Mouse (Mus musculus) Patski (cell line): ENCODE measurements at regions not wholly inside any gene's neighbourhood (a gene's known extent, or its start where the extent isn't known, plus 50 kb on each side); places are given as distances from the start of the nearest gene placed in this dataset.

Experiments
- ATAC-seq: fragments of 100-300 bp; one replicate; pipeline ENCODE4 v1.8.0; 2021
- CTCF ChIA-PET: fragments of 350-600 bp; sonication (Branson Sonifier 250); formaldehyde crosslinking; loops from one replicate; lab custom pipeline; 2022; ENCODE audit warnings: inconsistent platforms; lab: Charles Lee
- POLR2A ChIA-PET: fragments of 350-600 bp; sonication (Branson Sonifier 250); formaldehyde crosslinking; loops from one replicate; lab custom pipeline; 2022; ENCODE audit warnings: antibody characterized with exemption, inconsistent platforms; lab: Charles Lee
- DNase-seq: peaks from one replicate; pipeline ENCODE4 v3.0.0-alpha.2; 2011; ENCODE audit warnings: low read depth, low spot score
- H3K27me3 ChIP-seq: fragments of 371-371 bp; one replicate; pipeline ENCODE4 v1.5.1; 2021
- CTCF ChIP-seq: fragments of 100-300 bp; IDR thresholded peaks from one replicate; pipeline ENCODE4 v1.5.1; 2021
- in situ Hi-C: fragments of 300-500 bp; cut with MboI; formaldehyde crosslinking; loops from 3 replicates; pipeline ENCODE4 v1.11.1; 2018; ENCODE audit warnings: low pct_unique_long_range_greater_than_20kb, mixed read lengths

- ATAC-seq, result no peak
- DNase-seq, result no peak
- in situ Hi-C loops, result loop anchor here (10.0 kb wide), 2 partner anchors 213 to 303 kb away; no protein-coding TSS in a partner anchor
- POLR2A ChIA-PET, result no interaction called here
- no peak for TF ChIP-seq CTCF
- H3K27me3 ChIP-seq, result peaks cover 12% of the 10 kb centered on the region
- CTCF ChIA-PET, result interaction anchor here (0.9 kb wide), 1 partner anchor 211 kb away, joined by 3 read pairs; no protein-coding TSS in a partner anchor
These were observed 143.8 kb upstream of the Tmem164 start for GRCm38 (mm10) chrX:142537259-142537963.

DNA sequence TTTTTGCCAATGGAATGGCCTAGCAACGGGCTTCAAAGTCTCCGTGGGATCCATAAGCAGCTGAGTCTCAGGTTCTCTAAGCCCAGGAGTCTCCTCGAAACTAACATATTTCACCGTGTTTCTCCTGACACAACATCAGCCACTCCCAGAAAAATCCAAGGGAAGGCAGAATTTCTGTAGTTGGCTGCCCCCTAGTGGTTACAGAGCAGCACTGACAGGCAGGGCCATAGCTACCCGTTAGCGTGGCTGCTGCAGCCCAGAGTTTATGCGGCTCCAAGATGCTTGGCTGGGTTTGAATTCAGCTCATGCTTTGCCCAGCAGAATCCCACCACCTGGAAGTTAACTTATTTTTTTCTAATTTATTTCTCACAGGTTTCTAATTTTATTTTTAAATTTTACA, 140.9 kb upstream of the Tmem164 start:
- in situ Hi-C loops, result no loop called here
- DNase-seq (no peak), ATAC-seq (peak; percentile 73)
- peaks cover 8% of the 10 kb centered on the region for H3K27me3 ChIP-seq
- CTCF ChIA-PET, result interaction anchor here (0.7 to 2.6 kb wide), 8 partner anchors 11 to 269 kb away, joined by 3 to 8 read pairs (median 4); no protein-coding TSS in a partner anchor
- peak; percentile 92 for TF ChIP-seq CTCF
- POLR2A ChIA-PET, result no interaction called here

GRCm38 (mm10) chrX:142552196-142552595, 129.0 kb upstream of the Tmem164 start:
- no peak for TF ChIP-seq CTCF
- ATAC-seq, result no peak
- peaks cover under 1% of the 10 kb centered on the region for H3K27me3 ChIP-seq
- ChIA-PET POLR2A (interaction anchor here (0.6 kb wide), 1 partner anchor 373 kb away, joined by 3 read pairs; no protein-coding TSS in a partner anchor), CTCF (interaction anchor here (1.5 kb wide), 1 partner anchor 12 kb away, joined by 7 read pairs; no protein-coding TSS in a partner anchor)
- no peak for DNase-seq
- in situ Hi-C loops, result loop anchor here (5.0 to 10.0 kb wide), 2 partner anchors 255 to 327 kb away; partner anchors contain the start of gene Nxt2

DNA sequence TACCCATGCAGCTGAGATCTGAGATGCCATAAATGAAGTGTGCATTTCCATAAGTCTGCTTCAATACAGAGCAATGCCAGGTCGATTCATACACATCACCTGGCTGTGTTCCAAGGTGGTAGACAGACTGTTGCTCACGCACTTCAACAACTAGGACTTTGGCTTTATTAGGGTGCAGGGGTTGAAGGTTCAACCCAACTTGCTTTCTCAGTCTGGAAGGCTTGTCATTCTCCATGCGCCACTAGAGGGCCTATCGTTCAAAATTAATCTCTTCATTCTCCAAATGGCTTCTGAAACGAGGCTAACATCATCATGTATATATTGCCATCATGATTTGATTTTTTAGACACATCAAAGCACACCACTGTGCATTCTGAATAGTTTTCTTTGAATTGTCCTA, 127.0 kb upstream of the Tmem164 start:
- POLR2A ChIA-PET, result no interaction called here
- no peaks in the 10 kb centered on the region for H3K27me3 ChIP-seq
- ATAC-seq (no peak), DNase-seq (no peak)
- in situ Hi-C loops, result loop anchor here (5.0 to 10.0 kb wide), 2 partner anchors 253 to 329 kb away; partner anchors contain the start of gene Nxt2
- CTCF ChIA-PET, result interaction anchor here (0.7 to 1.1 kb wide), 2 partner anchors 22 to 253 kb away, joined by 3 to 4 read pairs; no protein-coding TSS in a partner anchor
- peak; percentile 48 for TF ChIP-seq CTCF

GRCm38 (mm10) chrX:142557496-142557895, 123.7 kb upstream of the Tmem164 start:
- ChIA-PET POLR2A (no interaction called here), CTCF (no interaction called here)
- ATAC-seq (no peak), DNase-seq (no peak)
- no peaks in the 10 kb centered on the region for H3K27me3 ChIP-seq
- TF ChIP-seq CTCF, result no peak
- in situ Hi-C loops, result loop anchor here (5.0 to 10.0 kb wide), 2 partner anchors 333 to 495 kb away; partner anchors contain the start of gene Nxt2

DNA sequence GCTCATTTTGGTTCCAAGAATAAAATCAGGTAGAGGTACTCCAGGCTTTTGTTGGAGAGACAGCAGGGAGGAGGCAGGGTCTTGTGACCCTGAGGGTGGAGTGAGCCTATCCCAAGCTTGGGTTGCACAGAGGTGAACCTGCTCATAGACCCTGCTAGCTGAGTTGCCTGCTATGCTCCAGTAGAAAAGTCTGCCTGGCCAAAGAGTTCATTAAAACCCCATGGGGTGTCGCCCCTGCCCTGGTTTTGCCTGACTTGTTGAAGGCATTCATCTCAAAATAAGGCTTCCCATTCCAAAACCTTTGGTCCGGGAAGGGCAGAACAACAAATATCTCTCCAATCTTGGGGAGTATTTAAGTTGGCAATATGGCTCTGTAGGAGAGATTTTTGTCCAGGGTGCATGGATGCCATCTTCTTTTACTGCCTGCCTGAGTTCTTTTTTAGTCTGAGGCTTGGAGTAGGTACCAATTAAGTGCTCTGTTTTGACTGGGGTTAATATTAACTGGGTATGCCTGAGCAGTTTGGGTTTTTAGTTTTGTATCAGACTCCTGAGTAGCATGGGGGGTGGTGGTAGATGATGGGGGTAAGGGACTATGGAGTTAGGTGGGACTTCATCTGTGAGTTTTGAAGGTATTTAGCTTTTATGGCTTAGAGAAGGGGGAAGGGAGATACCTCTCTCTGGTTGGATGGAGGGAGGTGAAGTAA, 120.8 kb upstream of the Tmem164 start:
- POLR2A ChIA-PET, result no interaction called here
- CTCF ChIA-PET, result interaction anchor here (1.8 kb wide), 1 partner anchor 252 kb away, joined by 5 read pairs; no protein-coding TSS in a partner anchor
- ATAC-seq (peak; percentile 39), DNase-seq (no peak)
- H3K27me3 ChIP-seq, result no peaks in the 10 kb centered on the region
- in situ Hi-C loops, result no loop called here
- TF ChIP-seq CTCF, result peak; percentile 35

- H3K27me3 ChIP-seq, result peaks cover 4% of the 10 kb centered on the region
These were observed 119.4 kb upstream of the Tmem164 start for GRCm38 (mm10) chrX:142561788-142562187.

DNA sequence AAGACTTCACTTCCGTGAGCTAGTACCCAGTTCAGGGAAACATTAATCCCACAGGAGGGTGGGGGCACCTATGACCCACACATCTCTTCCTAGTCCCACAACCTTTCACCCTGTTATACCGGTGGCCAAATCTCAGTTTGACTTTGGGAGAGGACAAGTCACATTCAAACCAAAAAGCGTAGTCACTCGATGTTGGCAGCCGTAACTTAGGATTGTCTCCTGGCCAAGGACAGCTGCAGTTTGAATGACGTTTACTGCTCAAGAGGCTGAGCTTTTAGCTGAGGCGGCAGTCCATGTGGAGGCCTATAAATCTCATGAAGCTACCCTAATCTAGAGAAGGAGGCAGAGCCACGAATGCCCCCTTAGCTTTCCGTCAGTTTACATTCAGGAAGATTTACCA, 117.0 kb upstream of the Tmem164 start:
- POLR2A ChIA-PET, result interaction anchor here (1.0 kb wide), 1 partner anchor 106 kb away, joined by 3 read pairs; no protein-coding TSS in a partner anchor
- TF ChIP-seq CTCF, result no peak
- DNase-seq, result no peak
- peaks cover 4% of the 10 kb centered on the region for H3K27me3 ChIP-seq
- no peak for ATAC-seq
- CTCF ChIA-PET, result interaction anchor here (0.7 to 1.0 kb wide), 3 partner anchors 14 to 108 kb away, joined by 3 read pairs; no protein-coding TSS in a partner anchor
- in situ Hi-C loops, result no loop called here

More at GRCm38 (mm10) chrX:142561788-142562187, 119.4 kb upstream of the Tmem164 start:
- in situ Hi-C loops, result no loop called here
- DNase-seq (no peak), ATAC-seq (no peak)
- CTCF ChIA-PET, result interaction anchor here (1.8 kb wide), 1 partner anchor 251 kb away, joined by 5 read pairs; no protein-coding TSS in a partner anchor
- POLR2A ChIA-PET, result no interaction called here
- no peak for TF ChIP-seq CTCF

DNA sequence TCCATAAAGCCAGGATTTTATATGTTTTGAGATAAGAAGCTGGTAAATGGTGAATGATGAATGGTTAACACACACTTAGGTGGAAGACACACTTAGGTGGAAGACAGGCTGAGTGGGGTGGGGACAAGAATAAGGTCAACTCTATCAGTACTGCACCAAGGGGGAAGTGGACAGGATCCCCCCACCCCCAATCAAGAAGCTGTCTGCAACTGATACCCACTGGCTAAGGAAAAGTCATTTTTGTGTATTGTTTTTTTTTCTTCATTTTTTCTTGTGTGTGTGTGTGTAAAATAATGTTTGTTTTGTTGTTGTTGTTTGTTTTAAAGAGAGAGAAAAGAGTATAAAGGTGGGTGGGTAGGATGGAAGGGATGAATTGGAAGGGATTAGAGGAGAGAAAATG, 109.4 kb upstream of the Tmem164 start:
- H3K27me3 ChIP-seq, result peaks cover 8% of the 10 kb centered on the region
- no peak for TF ChIP-seq CTCF
- ATAC-seq, result no peak
- ChIA-PET POLR2A (no interaction called here), CTCF (no interaction called here)
- in situ Hi-C loops, result no loop called here
- DNase-seq, result no peak

DNA sequence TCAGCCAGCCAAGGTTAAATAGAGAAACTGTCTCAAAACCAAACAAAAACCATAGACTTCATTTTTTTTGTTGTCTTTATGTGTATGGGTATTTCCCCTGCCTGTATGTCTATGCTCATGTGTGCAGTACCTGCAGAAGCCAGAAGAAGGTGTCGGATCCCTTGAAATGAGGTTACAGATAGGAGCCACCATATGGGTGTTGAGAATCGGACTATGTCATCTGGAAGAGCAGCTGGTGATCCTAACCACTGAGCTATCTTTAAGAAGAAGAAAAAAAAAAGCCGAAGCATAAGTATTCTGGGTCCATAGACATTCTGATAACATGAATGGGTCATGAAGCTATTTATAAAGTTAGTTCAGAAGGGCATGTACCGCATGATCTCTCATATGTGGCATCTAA, 107.2 kb upstream of the Tmem164 start:
- ChIA-PET CTCF (no interaction called here), POLR2A (interaction anchor here (0.7 kb wide), 1 partner anchor 32 kb away, joined by 3 read pairs; no protein-coding TSS in a partner anchor)
- ATAC-seq (no peak), DNase-seq (no peak)
- peak; percentile 7 for TF ChIP-seq CTCF
- peaks cover 8% of the 10 kb centered on the region for H3K27me3 ChIP-seq
- in situ Hi-C loops, result no loop called here
